Mouse (Mus musculus): ENCODE results near the gene Daam2.
A peak's percentile ranks its signal among the peaks of the same experiment; 100 is the strongest.

Daam2 gene

GRCm38 (mm10) chr17:49432071-49432711 is 132.0 kb downstream of the Daam2 start:
- no peak for DNase-seq (ENCODE audit: low spot score in 2 of 2)

GRCm38 (mm10) chr17:49431176-49431575 is 133.0 kb downstream of the Daam2 start:
- no peak for DNase-seq (ENCODE audit: low spot score in 2 of 2)

GRCm38 (mm10) chr17:49430136-49430535 is 134.0 kb downstream of the Daam2 start:
- no peak for DNase-seq (ENCODE audit: low spot score in 2 of 2)

- no peak for DNase-seq (ENCODE audit: low spot score in 2 of 2)
These were observed 134.5 kb downstream of the Daam2 start for GRCm38 (mm10) chr17:49429471-49430129.

- DNase-seq (ENCODE audit: low spot score in 2 of 2), result no peak
These were observed 135.3 kb downstream of the Daam2 start for GRCm38 (mm10) chr17:49428751-49429415.

GRCm38 (mm10) chr17:49428239-49428688 is 135.9 kb downstream of the Daam2 start, which contains the start of gene Mocs1:
TSS of gene Mocs1 (plus strand) at chr17:49428362.
- DNase-seq (ENCODE audit: low spot score in 2 of 2), result peak; percentile 92 to 95

GRCm38 (mm10) chr17:49427631-49428238 is 136.4 kb downstream of the Daam2 start:
- DNase-seq (ENCODE audit: low spot score in 2 of 2), result no peak

- DNase-seq (ENCODE audit: low spot score in 2 of 2), result no peak
These were observed 140.3 kb downstream of the Daam2 start for GRCm38 (mm10) chr17:49423872-49424271.

GRCm38 (mm10) chr17:49423067-49423325 is 141.1 kb downstream of the Daam2 start:
- no peak for DNase-seq (ENCODE audit: low spot score in 2 of 2)

GRCm38 (mm10) chr17:49422286-49423066 is 141.7 kb downstream of the Daam2 start:
- DNase-seq (ENCODE audit: low spot score in 2 of 2), result peak in 1 of 2 experiments; percentile 19

- DNase-seq (ENCODE audit: low spot score in 2 of 2), result no peak
These were observed 144.3 kb downstream of the Daam2 start for GRCm38 (mm10) chr17:49419813-49420212.

- DNase-seq (ENCODE audit: low spot score in 2 of 2), result no peak
These were observed 147.9 kb downstream of the Daam2 start for GRCm38 (mm10) chr17:49416228-49416627.

GRCm38 (mm10) chr17:49413554-49413953 is 150.6 kb downstream of the Daam2 start:
- DNase-seq (ENCODE audit: low spot score in 2 of 2), result no peak

- no peak for DNase-seq (ENCODE audit: low spot score in 2 of 2)
These were observed 151.2 kb downstream of the Daam2 start for GRCm38 (mm10) chr17:49412974-49413373.
